Mouse (Mus musculus) embryonic facial prominence, embryonic 14.5 days (tissue): ENCODE results near the gene Llgl2. TPM values are rescaled to one million over a fixed set of nuclear protein-coding genes. Genes with fewer than 3 reads are reported as not detected.

Experiments used
- ATAC-seq: fragments of 200-750 bp; cut with Nextera tagmentation; 2 replicates; pipeline ENCODE4 v1.8.0; 2017; ENCODE audit warnings: low read depth, moderate number of reproducible peaks, moderate TSS enrichment
- DNase-seq: peaks from one replicate; pipeline ENCODE4 v3.0.0-alpha.2; 2015; ENCODE audit warnings: low spot score
- H3K27ac ChIP-seq: fragments of 300-500 bp; sonication (generic); replicated peaks from 2 replicates; pipeline ENCODE4 v1.5.1; 2014; ENCODE audit warnings: low read depth, mild to moderate bottlenecking, low read length, moderate library complexity
- H3K27me3 ChIP-seq: fragments of 300-500 bp; sonication (generic); replicated peaks from 2 replicates; pipeline ENCODE4 v1.6.1; 2014; ENCODE audit warnings: low read length; ENCODE audit not compliant: control insufficient read depth, insufficient read depth
- H3K36me3 ChIP-seq: fragments of 300-500 bp; sonication (generic); 2 replicates; pipeline ENCODE4 v1.6.1; 2014; ENCODE audit warnings: low read length, mixed read lengths; ENCODE audit not compliant: control insufficient read depth, insufficient read depth
- H3K4me1 ChIP-seq: fragments of 300-500 bp; sonication (generic); 2 replicates; pipeline ENCODE4 v1.6.1; 2014; ENCODE audit warnings: antibody characterized with exemption, low read length; ENCODE audit not compliant: control insufficient read depth, insufficient read depth
- H3K4me2 ChIP-seq: fragments of 300-500 bp; sonication (generic); 2 replicates; pipeline ENCODE4 v1.6.1; 2014; ENCODE audit warnings: low read depth, mild to moderate bottlenecking, low read length, moderate library complexity, mixed read lengths
- H3K4me3 ChIP-seq: fragments of 300-500 bp; sonication (generic); 2 replicates; pipeline ENCODE4 v1.5.1; 2014; ENCODE audit warnings: low read depth, mild to moderate bottlenecking, low read length
- H3K9ac ChIP-seq: fragments of 300-500 bp; sonication (generic); 2 replicates; pipeline ENCODE4 v1.6.1; 2014; ENCODE audit warnings: low read depth, mild to moderate bottlenecking, low read length, moderate library complexity, mixed read lengths
- H3K9me3 ChIP-seq: fragments of 300-500 bp; sonication (generic); 2 replicates; pipeline ENCODE4 v1.6.1; 2016; ENCODE audit warnings: low read length; ENCODE audit not compliant: control insufficient read depth
- WGBS: fragments of 180-500 bp; shearing (Covaris S2); extraction: QIAGEN DNeasy Blood & Tissue Kit; methylation state at CpG from one replicate; pipeline ENCODE4 v1.1.7; 2014; 5-methylcytosine and 5-hydroxymethylcytosine counted together
- polyA plus RNA-seq: library from polyadenylated mRNA; unstranded; fragments of >200 nt; fragmentation: Nextera tagmentation; extraction: Ambion mirVana; gene quantifications from 2 replicates; pipeline ENCODE4 v1.2.1, GENCODE M21; 2014

Gene Llgl2
- polyA plus RNA-seq, 1 experiment from 2014 or later = 11.9 TPM

DNA sequence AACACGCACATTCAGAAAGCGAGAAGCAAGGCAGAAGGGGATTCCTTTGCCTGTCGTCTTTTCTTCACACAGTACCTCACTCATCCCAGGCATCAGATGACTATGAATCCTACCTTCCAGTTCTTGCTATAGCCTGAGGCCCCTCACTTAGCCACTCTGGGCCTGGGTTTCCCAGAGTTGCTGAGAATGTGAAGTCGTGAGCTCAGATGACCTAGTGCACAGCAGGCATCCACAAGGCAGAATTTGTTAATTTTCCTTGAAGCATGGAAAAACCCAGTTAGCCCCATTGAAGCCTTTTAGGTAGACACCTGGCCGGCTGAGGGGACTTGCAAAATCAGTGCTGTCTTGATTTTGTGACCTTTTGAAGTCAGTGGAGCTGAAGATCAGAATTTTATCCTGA lies 2.6 kb downstream of the Llgl2 start:
- Histone ChIP-seq H3K36me3 (peaks cover 8% of the 10 kb centered on the region; the same call in 1 of the 2 replicates), H3K9ac (no peak overlapping the region), H3K27me3 (peaks cover 32% of the 10 kb centered on the region), H3K4me2 (no peak overlapping the region), H3K27ac (no peak overlapping the region), H3K9me3 (no peaks in the 10 kb centered on the region), H3K4me3 (no peak overlapping the region), H3K4me1 (peaks cover 5% of the 10 kb centered on the region)
- no peak for ATAC-seq
- DNase-seq = no peak
- WGBS = 32% methylated on average over 5 of the region's 5 CpGs

DNA sequence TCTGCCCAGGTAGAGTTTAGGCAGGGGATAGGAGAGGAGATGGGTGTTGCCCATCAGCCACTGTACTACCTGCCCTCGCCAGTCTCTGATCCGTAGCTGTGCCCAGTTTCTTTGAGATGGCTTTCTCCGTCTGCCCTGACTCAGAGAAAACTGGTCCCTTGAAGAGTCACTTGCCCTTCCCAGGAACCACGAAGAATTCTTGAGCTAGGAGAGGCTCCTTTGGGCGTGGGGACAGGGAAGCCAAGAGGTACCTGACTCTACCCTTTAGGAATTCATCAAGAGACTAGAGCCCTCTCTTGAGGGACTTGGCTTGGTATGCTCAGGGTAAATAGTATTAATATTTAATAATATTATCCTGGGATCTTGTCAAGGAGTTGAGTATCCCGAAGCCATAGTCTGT lies 3.8 kb downstream of the Llgl2 start:
- peaks cover 10% of the 10 kb centered on the region for H3K4me1 ChIP-seq
- H3K27ac ChIP-seq = no peak overlapping the region
- H3K9ac ChIP-seq = no peak overlapping the region
- no peaks in the 10 kb centered on the region for H3K36me3 ChIP-seq
- DNase-seq (no peak), ATAC-seq (no peak)
- H3K4me2 ChIP-seq = no peak overlapping the region
- H3K27me3 ChIP-seq = peaks cover 36% of the 10 kb centered on the region
- no peaks in the 10 kb centered on the region for H3K9me3 ChIP-seq
- 81% methylated on average over 6 of the region's 6 CpGs for WGBS
- no peak overlapping the region for H3K4me3 ChIP-seq

- no peak overlapping the region for H3K4me2 ChIP-seq
- no peak overlapping the region for H3K9ac ChIP-seq
- H3K36me3 ChIP-seq = no peaks in the 10 kb centered on the region
- no peak for ATAC-seq
- no peaks in the 10 kb centered on the region for H3K9me3 ChIP-seq
- DNase-seq = no peak
- WGBS = 65% methylated on average over 4 of the region's 4 CpGs
- no peak overlapping the region for H3K27ac ChIP-seq
- no peak overlapping the region for H3K4me3 ChIP-seq
- peaks cover 16% of the 10 kb centered on the region for H3K4me1 ChIP-seq
- H3K27me3 ChIP-seq = peaks cover 34% of the 10 kb centered on the region
Observed at GRCm38 (mm10) chr11:115829036-115829435, 5.2 kb downstream of the Llgl2 start.

GRCm38 (mm10) chr11:115830550-115831325 lies 6.9 kb downstream of the Llgl2 start:
- Histone ChIP-seq H3K36me3 (no peaks in the 10 kb centered on the region), H3K4me1 (peaks cover 16% of the 10 kb centered on the region), H3K4me2 (no peak overlapping the region), H3K27me3 (peaks cover 21% of the 10 kb centered on the region), H3K9me3 (no peaks in the 10 kb centered on the region), H3K27ac (no peak overlapping the region), H3K9ac (no peak overlapping the region), H3K4me3 (no peak overlapping the region)
- DNase-seq = no peak
- ATAC-seq = 0 out of 2 replicates have a peak, but pooled peaks have one; percentile 4
- WGBS = 25% methylated on average over 25 of the region's 25 CpGs

- ATAC-seq = no peak
- Histone ChIP-seq H3K9me3 (no peaks in the 10 kb centered on the region), H3K27ac (no peak overlapping the region), H3K4me3 (no peak overlapping the region), H3K27me3 (peaks cover 17% of the 10 kb centered on the region), H3K4me1 (peaks cover 16% of the 10 kb centered on the region), H3K4me2 (no peak overlapping the region), H3K9ac (no peak overlapping the region), H3K36me3 (no peaks in the 10 kb centered on the region)
- DNase-seq = no peak
- 37% methylated on average over 3 of the region's 3 CpGs for WGBS
Observed at GRCm38 (mm10) chr11:115831518-115831917, 7.7 kb downstream of the Llgl2 start.

- peaks cover 16% of the 10 kb centered on the region for H3K4me1 ChIP-seq
- H3K9me3 ChIP-seq = no peaks in the 10 kb centered on the region
- 65% methylated on average over 6 of the region's 6 CpGs for WGBS
- no peaks in the 10 kb centered on the region for H3K36me3 ChIP-seq
- no peak overlapping the region for H3K27ac ChIP-seq
- H3K4me2 ChIP-seq = no peak overlapping the region
- H3K27me3 ChIP-seq = peaks cover 17% of the 10 kb centered on the region
- DNase-seq (no peak), ATAC-seq (no peak)
- H3K4me3 ChIP-seq = no peak overlapping the region
- H3K9ac ChIP-seq = no peak overlapping the region
Observed at GRCm38 (mm10) chr11:115832064-115832463, 8.2 kb downstream of the Llgl2 start.

- ATAC-seq (no peak), DNase-seq (peak; percentile 55)
- H3K4me3 ChIP-seq = no peak overlapping the region
- H3K27ac ChIP-seq = no peak overlapping the region; the same call in 1 of the 2 replicates
- H3K4me1 ChIP-seq = peaks cover 16% of the 10 kb centered on the region
- no peaks in the 10 kb centered on the region for H3K36me3 ChIP-seq
- H3K9me3 ChIP-seq = no peaks in the 10 kb centered on the region
- no peak overlapping the region for H3K9ac ChIP-seq
- no peak overlapping the region for H3K4me2 ChIP-seq
- peaks cover 17% of the 10 kb centered on the region for H3K27me3 ChIP-seq
- WGBS = 17% methylated on average over 8 of the region's 8 CpGs
Observed at GRCm38 (mm10) chr11:115832523-115832922, 8.7 kb downstream of the Llgl2 start.

- H3K9ac ChIP-seq = no peak overlapping the region
- 17% methylated on average over 8 of the region's 8 CpGs for WGBS
Observed at GRCm38 (mm10) chr11:115833021-115833513, 9.2 kb downstream of the Llgl2 start.

GRCm38 (mm10) chr11:115834033-115834432 lies 10.2 kb downstream of the Llgl2 start:
- no peak for ATAC-seq
- WGBS = 59% methylated on average over 6 of the region's 6 CpGs
- Histone ChIP-seq H3K9me3 (no peaks in the 10 kb centered on the region), H3K27ac (no peak overlapping the region), H3K4me3 (no peak overlapping the region), H3K4me2 (no peak overlapping the region), H3K4me1 (peaks cover 20% of the 10 kb centered on the region), H3K36me3 (no peaks in the 10 kb centered on the region), H3K9ac (no peak overlapping the region), H3K27me3 (peaks cover 17% of the 10 kb centered on the region)
- no peak for DNase-seq

More at GRCm38 (mm10) chr11:115833021-115833513, 9.2 kb downstream of the Llgl2 start:
- ATAC-seq = no peak
- Histone ChIP-seq H3K27ac (no peak overlapping the region; the same call in 1 of the 2 replicates), H3K27me3 (peaks cover 17% of the 10 kb centered on the region), H3K4me3 (no peak overlapping the region), H3K4me2 (no peak overlapping the region), H3K36me3 (no peaks in the 10 kb centered on the region), H3K9me3 (no peaks in the 10 kb centered on the region), H3K4me1 (peaks cover 16% of the 10 kb centered on the region)
- DNase-seq = no peak
